Mouse (Mus musculus): Measurements from ENCODE around the gene Trabd2b.

DNA sequence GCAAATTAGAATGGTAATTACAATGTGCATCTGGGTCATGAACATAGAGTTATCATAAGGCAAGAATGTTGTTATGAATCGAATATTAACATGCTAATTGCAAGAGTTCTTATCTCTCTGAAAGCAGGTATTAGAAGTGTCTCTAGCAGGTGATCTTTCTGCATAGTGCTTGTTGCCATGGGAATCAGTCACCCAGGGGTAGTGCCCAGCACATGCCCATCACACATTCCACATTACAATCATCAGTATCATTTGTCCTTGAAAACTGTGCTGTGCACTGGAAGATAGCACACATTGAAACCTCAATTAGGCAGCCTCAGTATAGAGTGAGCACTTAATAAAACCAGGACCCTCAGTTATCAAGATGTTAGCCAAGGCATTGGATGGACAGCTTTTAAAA lies 26.9 kb downstream of the Trabd2b start:
- no peak for TF ChIP-seq CTCF (IDR thresholded peaks at IDR 0.05; ENCODE audit: low read depth, low read length)
- no peak for TF ChIP-seq POLR2A (IDR thresholded peaks at IDR 0.05; ENCODE audit: borderline replicate concordance, low read depth, low read length)
